Mouse (Mus musculus) left cerebral cortex, postnatal 14 days (tissue): ENCODE results near the gene Rhox2c. TPM values are rescaled to one million over a fixed set of nuclear protein-coding genes. Genes with fewer than 3 reads are reported as not detected.
"Not testable (repeated sequence)": the region's sequence is repeated elsewhere in the genome, so short reads cannot be mapped to it uniquely, and the experiment has no call there.

Experiments used
- DNase-seq, 2 experiments: peaks; one replicate each; pipeline ENCODE4 v3.0.0; 2021 to 2022; ENCODE audit warnings: low spot score in 2 of 2, mixed read lengths in 1 of 2
- intact Hi-C: fragments of 180-260 bp; cut with DNase I; formaldehyde crosslinking; loops from one replicate; pipeline ENCODE4 v1.15.1; 2025
- long read RNA-seq, 2 experiments: library from polyadenylated mRNA; stranded (forward); transcript quantifications; one replicate each; pipeline ENCODE4 v2.0.0; 2021
- total RNA-seq, 2 experiments: library from RNA; stranded (reverse); gene quantifications; 2 replicates each; pipeline ENCODE4 v1.2.3; 2021

Gene Rhox2c
- total RNA-seq, result not detected
- long read RNA-seq, experiment 1, result 0 reads
- long read RNA-seq, experiment 2, result 0 reads

DNA sequence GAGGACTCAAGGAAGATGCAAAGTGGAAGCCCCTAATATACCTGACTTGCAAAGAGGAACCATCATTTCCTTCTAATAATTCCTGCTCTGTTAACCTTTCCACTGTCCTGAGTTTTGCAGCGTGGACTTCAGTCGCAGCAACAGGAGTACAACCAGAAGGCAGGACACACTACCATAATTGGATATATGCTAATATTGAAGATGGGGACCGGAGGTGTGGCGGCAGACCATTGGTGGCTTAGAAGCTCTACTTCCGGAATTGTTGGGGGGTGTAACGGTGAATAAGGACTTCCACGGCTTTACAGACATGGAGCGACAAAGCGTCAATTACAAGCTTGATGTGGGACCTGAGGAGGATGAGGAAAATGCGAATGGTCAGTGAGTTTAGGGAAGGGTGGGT is at the start of gene Rhox2c:
TSS of gene Rhox2c (plus strand) at position 301 of the 400 bp plus-strand sequence.
- DNase-seq, intact Hi-C loops: not testable (repeated sequence)

DNA sequence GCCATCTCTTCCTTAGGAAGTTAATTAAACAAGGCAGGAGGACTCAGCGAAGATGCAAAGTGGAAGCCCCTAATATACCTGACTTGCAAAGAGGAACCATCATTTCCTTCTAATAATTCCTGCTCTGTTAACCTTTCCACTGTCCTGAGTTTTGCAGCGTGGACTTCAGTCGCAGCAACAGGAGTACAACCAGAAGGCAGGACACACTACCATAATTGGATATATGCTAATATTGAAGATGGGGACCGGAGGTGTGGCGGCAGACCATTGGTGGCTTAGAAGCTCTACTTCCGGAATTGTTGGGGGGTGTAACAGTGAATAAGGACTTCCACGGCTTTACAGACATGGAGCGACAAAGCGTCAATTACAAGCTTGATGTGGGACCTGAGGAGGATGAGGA is 41.7 kb upstream of the Rhox2c start, which contains the start of gene Rhox2b:
TSS of gene Rhox2b (plus strand) at position 301 of the 400 bp plus-strand sequence.
- DNase-seq, intact Hi-C loops: not testable (repeated sequence)

DNA sequence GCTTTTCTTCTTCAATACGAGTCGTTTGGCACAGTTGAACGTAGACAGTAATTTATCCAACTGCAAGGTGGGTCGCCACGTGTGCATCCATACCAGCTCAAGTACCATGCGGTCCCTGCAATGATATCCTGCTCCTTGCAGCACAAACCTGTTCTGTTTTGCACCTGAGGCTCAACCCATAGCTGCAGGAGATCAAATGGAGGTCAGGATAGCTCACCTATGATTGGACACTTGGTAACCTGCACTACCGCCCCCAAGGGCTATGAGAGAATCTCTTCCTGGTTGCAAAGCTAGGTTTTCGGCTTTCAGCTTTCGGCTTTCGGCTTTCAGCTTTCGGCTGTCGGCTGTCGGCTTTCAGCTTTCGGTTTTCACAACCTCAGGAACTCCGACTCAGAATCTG is 21.3 kb upstream of the Rhox2c start, which contains the start of gene Rhox4b:
TSS of gene Rhox4b (plus strand) at position 301 of the 400 bp plus-strand sequence.
- DNase-seq, intact Hi-C loops: not testable (repeated sequence)

DNA sequence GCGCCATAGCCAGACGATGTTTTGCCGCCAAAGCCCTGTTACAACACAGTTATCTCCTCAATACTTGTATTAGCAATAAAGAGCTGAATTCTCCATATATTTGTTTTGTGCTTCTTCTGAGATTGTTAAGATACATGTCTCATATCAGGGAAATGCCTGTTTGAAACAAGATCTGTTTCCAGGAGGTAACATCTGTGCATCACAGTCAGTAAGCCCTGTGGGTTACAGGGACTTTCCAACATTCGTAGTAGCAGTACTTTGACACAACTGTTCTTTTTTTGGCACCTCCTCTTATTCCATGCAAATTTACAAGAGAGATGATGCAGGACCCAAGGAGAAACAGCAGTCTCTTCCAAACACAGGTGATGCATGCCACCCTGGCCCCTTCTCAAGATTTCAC is 4.8 kb downstream of the Rhox2c start, which contains the start of gene Rhox3c:
TSS of gene Rhox3c (plus strand) at position 301 of the 400 bp plus-strand sequence.
- DNase-seq, intact Hi-C loops: not testable (repeated sequence)

DNA sequence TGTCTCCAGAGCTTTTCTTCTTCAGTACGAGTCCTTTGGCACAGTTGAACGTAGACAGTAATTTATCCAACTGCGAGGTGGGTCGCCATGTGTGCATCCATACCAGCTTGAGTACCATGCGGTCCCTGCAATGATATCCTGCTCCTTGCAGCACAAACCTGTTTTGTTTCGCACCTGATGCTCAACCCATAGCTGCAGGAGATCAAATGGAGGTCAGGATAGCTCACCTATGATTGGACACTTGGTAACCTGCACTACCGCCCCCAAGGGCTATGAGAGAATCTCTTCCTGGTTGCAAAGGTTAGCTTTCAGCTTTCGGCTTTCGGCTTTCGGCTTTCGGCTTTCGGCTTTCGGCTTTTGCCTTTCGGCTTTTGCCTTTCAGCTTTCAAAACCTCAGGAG is 26.6 kb downstream of the Rhox2c start, which contains the start of gene Rhox4c:
TSS of gene Rhox4c (plus strand) at position 301 of the 400 bp plus-strand sequence.
- intact Hi-C loops, DNase-seq: not testable (repeated sequence)

DNA sequence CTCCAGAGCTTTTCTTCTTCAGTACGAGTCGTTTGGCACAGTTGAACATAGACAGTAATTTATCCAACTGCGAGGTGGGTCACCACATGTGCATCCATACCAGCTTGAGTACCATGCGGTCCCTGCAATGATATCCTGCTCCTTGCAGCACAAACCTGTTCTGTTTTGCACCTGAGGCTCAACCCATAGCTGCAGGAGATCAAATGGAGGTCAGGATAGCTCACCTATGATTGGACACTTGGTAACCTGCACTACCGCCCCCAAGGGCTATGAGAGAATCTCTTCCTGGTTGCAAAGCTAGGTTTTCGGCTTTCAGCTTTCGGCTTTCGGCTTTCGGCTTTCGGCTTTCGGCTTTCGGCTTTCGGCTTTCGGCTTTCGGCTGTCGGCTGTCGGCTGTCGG is 60.6 kb downstream of the Rhox2c start, which contains the start of gene Rhox4d:
TSS of gene Rhox4d (plus strand) at position 301 of the 400 bp plus-strand sequence.
- DNase-seq, intact Hi-C loops: not testable (repeated sequence)

Other genes starting within 250 kb of the Rhox2c start
- gene Gm9, start 242.6 kb upstream of the Rhox2c start, total RNA-seq, result not detected
- gene Rhox1, start 231.4 kb upstream of the Rhox2c start, total RNA-seq, result not detected
- not detected for gene Rhox2a, start 208.7 kb upstream of the Rhox2c start, total RNA-seq
- not detected for gene Rhox3a, start 203.8 kb upstream of the Rhox2c start, total RNA-seq
- not detected for gene Rhox4a, start 188.3 kb upstream of the Rhox2c start, total RNA-seq
- gene Rhox3a2, start 73.7 kb upstream of the Rhox2c start, total RNA-seq, result not detected
- gene Rhox4a2, start 62.8 kb upstream of the Rhox2c start, total RNA-seq, result not detected
- gene Rhox2b, start 41.6 kb upstream of the Rhox2c start, total RNA-seq, result not detected
- gene Rhox4b, start 21.2 kb upstream of the Rhox2c start, total RNA-seq, result not detected
- gene Rhox3c, start 4.9 kb downstream of the Rhox2c start, total RNA-seq, result not detected
- not detected for gene Rhox4c, start 26.7 kb downstream of the Rhox2c start, total RNA-seq
- not detected for gene Rhox2d, start 39.7 kb downstream of the Rhox2c start, total RNA-seq
- not detected for gene Rhox4d, start 60.7 kb downstream of the Rhox2c start, total RNA-seq
- gene Rhox2e, start 76.8 kb downstream of the Rhox2c start, total RNA-seq, result not detected
- not detected for gene Rhox3e, start 88.3 kb downstream of the Rhox2c start, total RNA-seq
- gene Rhox4e, start 103.7 kb downstream of the Rhox2c start, total RNA-seq, result not detected
- gene Rhox2f, start 117.7 kb downstream of the Rhox2c start, total RNA-seq, result not detected
- not detected for gene Rhox3f, start 127.3 kb downstream of the Rhox2c start, total RNA-seq
- not detected for gene Rhox4f, start 154.0 kb downstream of the Rhox2c start, total RNA-seq
- not detected for gene Rhox3g, start 174.9 kb downstream of the Rhox2c start, total RNA-seq
- gene Rhox2g, start 189.8 kb downstream of the Rhox2c start, total RNA-seq, result not detected
- gene Rhox4g, start 197.6 kb downstream of the Rhox2c start, total RNA-seq, result not detected
- gene Rhox3h, start 215.1 kb downstream of the Rhox2c start, total RNA-seq, result not detected
- gene Rhox2h, start 219.6 kb downstream of the Rhox2c start, total RNA-seq, result not detected